Mouse (Mus musculus) neural tube, embryonic 13.5 days (tissue): ENCODE data around the gene Mettl18. TPM values are rescaled to one million over a fixed set of nuclear protein-coding genes. Genes with fewer than 3 reads are reported as not detected.

ENCODE experiments used
- polyA plus RNA-seq: library from polyadenylated mRNA; unstranded; fragments of >200 nt; fragmentation: Nextera tagmentation; extraction: Ambion mirVana; gene quantifications from 2 replicates; pipeline ENCODE4 v1.2.1, GENCODE M21; 2015

Gene Mettl18
- polyA plus RNA-seq, 1 experiment from 2014 or later, result 9.8 TPM

Other genes with a start within 250 kb of the Mettl18 start
- gene Kifap3, start 215.3 kb upstream of the Mettl18 start, polyA plus RNA-seq, result 105 and 108 TPM in 2 replicates
- gene Scyl3, start 65.8 kb upstream of the Mettl18 start, polyA plus RNA-seq, result 15.5 and 17.1 TPM in 2 replicates
- 5.7 and 8.0 TPM in 2 replicates for gene BC055324, start 93 bp upstream of the Mettl18 start, polyA plus RNA-seq
- gene Sele, start 53.3 kb downstream of the Mettl18 start, polyA plus RNA-seq, result not detected in 2 replicates
- gene Sell, start 67.1 kb downstream of the Mettl18 start, polyA plus RNA-seq, result 0.17 and 0.36 TPM in 2 replicates
- 0.28 TPM in 1 of 2 replicates, not detected in the other for gene Selp, start 120.4 kb downstream of the Mettl18 start, polyA plus RNA-seq
- 0.14 and 0.18 TPM in 2 replicates for gene F5, start 156.9 kb downstream of the Mettl18 start, polyA plus RNA-seq